Mouse (Mus musculus) liver, adult (tissue): ENCODE measurements at regions not wholly inside any gene's neighbourhood (a gene's known extent, or its start where the extent isn't known, plus 50 kb on each side); places are given as distances from the start of the nearest gene placed in this dataset.

Experiments
- GATA4 ChIP-seq: IDR thresholded peaks from 2 replicates; pipeline ENCODE4 v1.6.1; 2014; ENCODE audit warnings: mild to moderate bottlenecking, low read length; ENCODE audit not compliant: insufficient replicate concordance

DNA sequence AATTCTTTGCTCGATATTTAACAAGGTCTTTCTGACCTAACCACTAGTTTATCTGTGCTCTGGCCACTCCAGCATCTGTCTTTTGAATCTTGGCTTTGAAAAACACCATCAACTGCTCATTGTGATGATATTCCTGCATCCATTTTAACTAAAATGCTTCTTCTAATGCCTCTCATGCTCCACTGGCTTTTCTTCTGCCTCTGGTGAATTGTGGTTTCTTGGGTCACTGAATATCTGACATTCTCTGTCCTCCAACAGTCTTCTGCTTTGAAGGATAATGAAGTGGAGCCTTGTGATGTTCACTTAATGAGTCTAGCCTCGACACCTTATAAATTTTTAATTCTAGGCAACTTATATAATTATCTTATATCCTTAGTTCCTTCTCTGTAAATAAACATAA lies 416.5 kb upstream of the Gm11114 start:
- no peak for TF ChIP-seq GATA4

- no peak for TF ChIP-seq GATA4
These were observed 411.9 kb upstream of the Gm11114 start for GRCm38 (mm10) chr9:84900643-84901042.

GRCm38 (mm10) chr9:84906244-84906643 lies 406.3 kb upstream of the Gm11114 start:
- no peak for TF ChIP-seq GATA4

GRCm38 (mm10) chr9:84913321-84913720 lies 399.3 kb upstream of the Gm11114 start:
- TF ChIP-seq GATA4: no peak

GRCm38 (mm10) chr9:84922306-84922705 lies 390.3 kb upstream of the Gm11114 start:
- no peak for TF ChIP-seq GATA4

DNA sequence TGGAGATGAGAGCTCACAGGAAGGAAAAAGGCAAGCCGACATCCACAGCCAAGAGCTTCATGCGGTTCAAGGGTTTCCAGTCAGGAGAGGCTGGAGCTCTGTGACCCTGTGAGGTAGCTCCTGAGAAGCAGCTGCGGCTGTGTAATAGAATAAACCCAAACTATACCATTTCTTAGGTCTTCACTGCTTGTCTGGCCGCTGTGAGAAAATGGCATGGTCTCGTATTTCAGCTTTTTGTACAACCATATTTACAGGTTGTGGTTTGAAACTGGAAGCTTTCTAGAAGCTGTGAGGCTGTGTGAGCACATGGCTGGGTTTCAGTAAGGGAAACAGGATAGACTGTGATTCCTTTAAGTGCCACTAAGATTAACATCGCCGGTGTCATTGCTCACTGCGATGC lies 388.6 kb upstream of the Gm11114 start:
- TF ChIP-seq GATA4: no peak

DNA sequence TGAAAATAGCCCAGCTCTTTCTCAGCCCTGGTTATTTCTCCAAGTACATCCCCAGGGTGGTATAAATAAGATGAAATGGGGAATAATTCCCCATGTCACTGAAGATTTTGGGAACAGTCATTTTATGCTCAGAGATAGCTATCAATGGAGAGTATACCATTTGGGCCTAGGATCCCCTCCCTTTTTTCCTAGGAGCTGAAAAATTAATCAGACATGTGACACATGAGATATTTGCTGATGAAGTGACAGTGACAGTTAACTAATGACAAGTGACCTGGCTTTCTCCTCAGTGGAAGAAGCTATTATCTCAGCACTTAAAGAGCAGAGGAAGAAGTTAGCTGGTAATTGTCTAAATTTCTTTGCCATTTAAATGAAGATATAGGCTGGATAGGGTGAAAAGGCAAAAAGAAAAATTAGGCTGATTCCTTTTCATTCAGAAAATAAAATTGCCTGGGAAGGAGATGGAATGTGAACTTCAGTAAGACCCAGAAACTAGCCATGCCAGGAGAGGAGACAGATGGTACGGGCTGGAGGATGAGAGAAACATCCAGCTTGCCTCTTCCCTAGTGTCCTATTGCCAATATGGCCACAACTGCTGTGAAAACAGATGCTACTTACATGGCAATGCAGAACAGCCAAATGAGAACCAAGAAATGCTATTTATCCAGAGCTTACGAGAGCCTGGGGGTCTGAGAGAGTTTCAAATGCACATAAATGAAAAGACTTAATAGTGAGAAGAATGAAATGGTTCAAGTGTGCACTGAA lies 376.1 kb upstream of the Gm11114 start:
- TF ChIP-seq GATA4: no peak

DNA sequence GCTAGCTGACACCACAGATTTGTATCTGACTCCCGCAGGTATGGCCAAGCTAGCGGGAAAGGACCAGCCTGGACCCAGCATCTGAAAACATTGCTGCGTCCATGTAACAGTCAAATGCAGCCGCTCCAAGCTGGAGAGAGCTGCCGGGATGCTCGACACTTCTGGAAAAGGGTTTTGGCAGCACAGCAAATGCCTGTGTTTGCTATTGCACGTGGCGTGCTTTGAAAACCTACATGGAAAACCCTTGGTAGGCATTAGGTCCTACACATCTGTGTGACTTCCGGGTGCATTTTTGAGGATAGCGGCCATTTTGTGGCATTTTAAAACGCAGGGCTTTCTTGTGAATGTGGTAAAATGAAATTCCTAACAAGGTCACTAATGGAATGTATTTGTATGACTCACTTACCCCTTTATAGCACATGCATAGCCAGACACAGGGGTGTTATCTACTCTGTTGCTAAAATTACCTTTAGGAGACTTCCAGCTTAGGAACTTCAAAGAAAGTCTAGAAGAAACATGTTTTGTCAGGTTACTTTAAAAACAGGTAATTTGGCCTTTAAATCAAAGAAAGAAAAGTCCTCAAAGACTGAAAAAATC lies 345.9 kb upstream of the Gm11114 start:
- TF ChIP-seq GATA4: no peak

DNA sequence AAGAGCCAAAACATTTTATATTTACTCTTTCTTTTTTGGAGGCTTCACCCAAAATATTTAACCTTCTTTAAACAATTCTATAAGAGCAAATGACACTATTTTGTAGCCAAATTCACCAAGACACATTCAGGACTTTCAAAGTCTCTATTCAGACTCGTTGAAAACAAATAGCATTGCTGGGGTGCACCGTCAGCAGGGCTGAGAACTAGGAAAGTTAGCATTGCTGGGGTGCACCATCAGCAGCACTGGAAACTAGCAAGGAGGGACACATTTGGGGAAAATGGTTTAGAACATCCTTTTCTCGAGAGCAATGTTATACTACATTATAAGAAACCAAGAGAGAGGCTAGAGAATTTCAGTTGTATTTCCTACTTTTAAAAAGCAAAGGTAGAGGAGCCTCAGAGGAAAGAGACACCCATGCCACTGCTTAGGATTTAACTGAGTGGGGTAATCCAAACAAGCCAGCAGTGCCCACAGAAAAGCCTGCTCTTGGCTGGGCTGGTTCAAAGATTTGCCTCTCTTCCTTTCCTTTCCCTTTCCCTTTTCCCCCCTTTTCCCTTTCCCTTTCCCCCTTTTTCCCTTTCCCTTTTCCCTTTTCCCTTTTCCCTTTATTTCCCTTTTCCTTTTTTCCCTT lies 342.5 kb upstream of the Gm11114 start:
- TF ChIP-seq GATA4: no peak

DNA sequence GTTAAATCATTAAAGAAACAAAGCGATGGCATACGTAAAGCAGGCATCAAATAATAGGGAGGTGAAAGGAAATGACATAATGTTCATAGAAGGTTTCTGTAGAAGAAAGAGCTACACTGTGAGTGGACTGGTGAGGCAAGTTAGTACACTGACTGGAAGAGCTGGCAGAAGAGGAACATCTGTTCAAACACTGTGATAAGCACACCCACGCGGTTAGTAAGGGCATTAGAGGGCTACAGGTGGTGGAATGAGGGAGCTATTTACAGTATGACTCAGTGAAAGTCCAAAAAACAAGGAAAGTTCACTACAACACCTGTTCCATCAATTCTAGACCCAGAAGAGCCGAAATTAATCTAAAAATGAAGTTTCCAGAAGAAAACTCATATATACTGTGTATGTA lies 335.1 kb upstream of the Gm11114 start:
- no peak for TF ChIP-seq GATA4

DNA sequence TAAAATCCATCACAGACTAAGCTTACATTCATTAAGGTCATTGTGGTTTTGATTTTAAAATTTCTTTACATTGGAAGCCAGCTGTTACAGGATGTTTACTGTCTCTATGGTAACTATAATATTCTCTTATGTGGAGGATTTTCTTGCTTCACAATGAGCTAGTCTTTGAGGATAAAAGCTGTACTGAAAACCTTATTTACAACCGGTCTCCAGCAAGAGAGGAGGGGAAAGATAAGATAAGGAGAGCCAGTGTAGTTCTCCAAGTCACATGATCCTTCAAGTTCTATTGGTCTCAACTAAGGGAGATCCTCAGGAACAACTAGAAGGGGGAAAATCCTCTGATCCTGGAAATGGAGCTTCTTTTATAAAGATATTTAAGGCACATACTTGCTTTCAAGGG lies 309.2 kb upstream of the Gm11114 start:
- no peak for TF ChIP-seq GATA4

DNA sequence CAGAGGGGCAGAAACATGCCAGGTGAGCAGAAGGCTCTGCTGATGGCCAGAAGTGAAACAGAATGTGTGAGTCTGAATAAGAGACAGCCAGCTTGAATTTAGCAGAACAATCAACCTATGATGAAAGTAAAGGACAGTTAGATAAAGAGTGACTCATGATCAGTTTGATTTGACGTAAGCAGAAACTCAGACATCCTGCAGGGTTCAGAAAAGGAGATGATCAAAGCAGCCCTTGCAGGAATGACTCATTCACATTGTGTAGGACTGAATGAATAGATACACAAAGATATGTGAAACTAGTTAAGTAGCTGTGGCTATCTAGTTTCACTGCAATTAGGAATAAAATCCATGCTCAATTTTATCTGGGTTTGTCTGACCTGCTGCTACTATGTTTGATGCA lies 301.2 kb upstream of the Gm11114 start:
- TF ChIP-seq GATA4: no peak

DNA sequence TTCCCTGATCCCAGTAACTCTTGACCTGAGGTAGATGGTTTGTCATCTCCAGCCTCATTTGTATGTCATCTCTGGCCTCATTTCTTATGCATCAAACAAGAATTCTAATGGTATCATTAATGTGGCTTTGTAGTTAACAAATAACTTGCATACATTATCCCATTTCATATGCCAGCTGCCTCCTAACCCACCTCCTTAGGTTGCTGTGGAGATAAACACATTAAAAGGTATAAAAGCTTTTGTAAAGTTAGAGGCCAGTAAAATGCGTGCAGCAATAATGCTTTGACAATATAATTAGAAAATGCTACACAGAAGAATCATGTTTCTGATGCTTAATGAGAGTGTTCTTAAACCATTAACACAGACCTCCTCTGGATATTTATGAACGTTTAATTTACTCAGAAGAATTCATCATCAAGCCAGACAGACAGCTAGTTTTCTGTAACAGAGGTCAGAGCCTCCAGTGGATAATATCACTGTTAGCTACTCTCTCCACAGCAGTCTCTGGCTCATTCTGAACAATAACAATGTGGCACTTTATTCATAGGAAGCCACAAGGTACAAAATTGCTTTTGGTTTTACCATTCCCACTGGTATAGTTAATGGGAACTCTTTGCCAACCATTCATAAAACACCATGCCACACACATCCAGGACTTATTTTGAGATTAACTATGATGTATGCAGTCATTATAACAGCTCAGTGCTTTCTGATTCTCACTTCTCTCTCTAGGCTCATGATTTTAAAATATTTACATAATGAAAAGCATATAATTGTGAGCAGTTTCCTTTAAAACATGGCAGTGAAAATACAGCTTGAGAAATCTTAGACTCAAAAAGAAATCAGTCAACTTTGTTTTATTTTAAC lies 264.2 kb upstream of the Gm11114 start:
- TF ChIP-seq GATA4: no peak

DNA sequence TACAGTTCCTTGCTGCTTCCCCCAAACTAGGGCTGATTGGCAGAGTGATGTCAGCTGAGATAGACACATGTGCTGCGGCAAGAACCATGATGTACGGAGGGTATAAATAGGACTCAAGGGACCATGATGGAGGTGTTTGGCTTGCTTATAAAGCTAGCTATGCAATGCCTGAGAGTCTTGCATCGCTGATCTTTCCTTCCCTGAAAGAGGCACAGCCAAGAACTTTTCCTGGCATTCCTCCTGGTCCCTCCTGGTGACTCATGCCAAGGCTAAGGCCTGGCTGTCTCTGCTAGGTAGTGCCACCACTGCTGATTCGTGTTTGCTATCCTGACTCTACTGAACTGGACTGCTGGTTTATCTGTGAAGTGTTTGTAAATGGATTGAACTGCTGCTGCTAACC lies 260.0 kb upstream of the Gm11114 start:
- TF ChIP-seq GATA4: no peak

- no peak for TF ChIP-seq GATA4
These were observed 232.6 kb upstream of the Gm11114 start for GRCm38 (mm10) chr9:85079975-85080374.
